Mouse (Mus musculus): Measurements from ENCODE around the gene Gm9758. TPM values are rescaled to one million over a fixed set of nuclear protein-coding genes. Genes with fewer than 3 reads are reported as not detected.

Gene Gm9758
- total RNA-seq, 2 experiments from 2014 or later = not detected

Other genes starting within 250 kb of the Gm9758 start
- not detected for gene Speer4e, start 23.5 kb upstream of the Gm9758 start, total RNA-seq (2021)
- gene Gm10354, start 64.0 kb upstream of the Gm9758 start, total RNA-seq (2021) = not detected
- not detected for gene Gm17019, start 118.1 kb upstream of the Gm9758 start, total RNA-seq (2021)